Mouse (Mus musculus) 416B (cell line): ENCODE measurements around the gene Fam13a.

Experiments
- DNase-seq: peaks from one replicate; pipeline ENCODE4 v3.0.0; 2011; ENCODE audit warnings: low read depth

Gene Fam13a

DNA sequence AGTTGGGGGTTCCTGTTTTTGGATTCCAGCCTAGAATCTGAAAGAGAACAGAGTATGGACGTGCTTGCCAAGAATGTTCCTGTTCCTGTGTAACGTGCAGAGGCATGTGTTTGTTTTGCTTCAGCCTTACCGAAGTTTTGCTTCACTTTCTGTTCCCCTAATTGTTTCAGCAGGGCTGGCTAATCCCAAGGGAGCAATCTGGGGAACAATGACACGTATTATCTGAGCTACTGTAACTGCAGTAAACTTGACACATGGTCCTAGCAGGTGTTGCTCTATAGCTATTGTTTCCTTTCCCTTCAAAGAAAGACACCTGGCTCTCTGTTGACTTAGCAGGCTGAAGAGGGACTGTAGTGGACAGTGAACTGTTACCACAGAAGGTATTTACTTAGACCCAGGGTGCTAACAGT is 25.3 kb downstream of the Fam13a start:
- DNase-seq = no peak

DNA sequence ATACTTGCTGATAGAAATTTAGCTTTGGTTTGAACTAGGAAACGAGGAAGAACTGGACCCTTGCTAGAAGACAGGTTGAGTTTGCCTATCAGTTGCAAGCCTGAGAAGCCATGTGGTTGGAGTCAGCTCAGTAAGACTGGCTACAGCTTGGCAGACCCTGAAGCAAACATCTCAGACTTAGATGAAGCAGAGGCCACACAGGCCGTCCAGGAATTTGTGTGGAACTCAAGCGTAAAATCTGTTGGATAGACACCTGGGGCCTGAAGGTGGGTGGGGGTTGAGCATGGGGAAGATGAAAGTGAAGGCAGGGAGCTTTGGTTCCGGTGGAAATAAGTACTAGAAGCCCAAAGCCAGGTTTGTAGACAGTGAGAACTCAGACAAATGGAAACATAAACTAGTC is 25.8 kb downstream of the Fam13a start:
- DNase-seq = no peak

DNA sequence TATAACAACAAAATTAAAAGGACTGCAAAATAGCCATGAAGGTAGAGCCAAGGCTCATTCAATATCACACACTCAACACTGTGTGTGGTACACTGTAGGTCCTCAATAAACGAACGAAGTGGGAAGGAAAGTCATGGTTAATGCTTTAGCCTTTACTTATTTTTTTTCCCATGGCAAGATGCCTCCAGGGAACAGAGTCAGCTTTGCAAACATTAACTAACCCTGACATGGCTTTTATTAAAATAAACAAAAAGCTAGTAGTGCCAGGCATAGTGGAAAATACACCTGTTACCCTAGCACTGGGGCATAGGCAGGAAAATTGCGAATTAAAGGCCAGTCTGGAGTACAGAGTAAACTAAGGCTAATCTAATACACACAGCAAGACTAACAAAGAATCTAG is 35.2 kb downstream of the Fam13a start:
- DNase-seq = no peak

DNA sequence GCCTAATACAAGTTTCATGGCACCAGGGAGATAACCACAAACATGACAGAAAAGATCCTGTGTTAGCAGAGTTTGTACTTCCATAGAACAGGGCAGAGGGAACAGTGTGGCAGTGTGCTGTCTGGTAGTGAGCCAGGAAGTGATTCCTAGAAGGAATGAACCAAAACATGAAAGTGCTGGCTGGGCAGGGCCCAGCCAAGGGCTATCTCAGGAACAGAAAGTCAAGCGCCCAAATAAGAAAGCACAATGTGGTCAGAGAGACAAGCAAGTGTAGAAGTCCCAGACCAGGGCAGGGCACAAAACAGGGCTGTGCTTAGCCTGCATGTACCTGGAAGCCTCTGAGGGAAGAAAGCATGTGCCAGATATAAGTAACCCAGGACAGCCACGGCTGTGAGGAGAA is 35.6 kb downstream of the Fam13a start:
- DNase-seq = no peak

DNA sequence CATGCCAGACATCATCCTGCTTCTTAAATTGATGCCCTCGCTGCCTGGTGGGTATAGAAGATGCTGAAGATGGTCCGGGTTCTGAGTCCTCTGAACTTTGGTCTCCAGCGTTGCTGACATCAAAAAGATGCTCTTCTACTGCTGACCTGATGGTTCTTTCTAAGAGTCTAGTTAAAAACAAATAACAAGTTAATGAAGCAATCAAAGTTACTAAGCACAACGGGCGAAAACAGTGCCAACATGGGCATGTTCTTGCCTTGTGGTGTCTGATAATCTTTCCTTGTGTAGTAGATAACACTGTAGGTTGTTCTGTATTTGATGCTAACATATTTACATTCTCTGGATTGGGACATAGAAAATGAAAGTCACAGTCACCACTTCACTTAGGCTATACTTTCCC is 37.2 kb downstream of the Fam13a start:
- DNase-seq = no peak

DNA sequence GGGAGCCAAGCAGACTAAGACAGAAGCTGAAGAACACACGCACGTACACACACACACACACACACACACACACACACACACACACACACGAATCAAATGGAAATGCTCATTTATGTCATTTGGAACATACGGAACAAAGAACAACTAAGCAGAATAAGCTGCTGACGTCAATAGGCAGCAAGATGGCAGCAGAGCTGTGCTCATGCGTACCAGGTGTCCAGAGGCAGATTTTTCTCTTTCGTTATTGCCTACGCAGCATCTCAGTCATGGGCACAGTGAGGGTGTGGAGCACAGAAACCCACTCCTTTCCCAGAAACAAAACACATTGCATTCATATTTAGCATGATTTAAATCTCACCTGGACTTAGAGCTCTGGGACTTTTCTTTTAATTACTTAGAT is 39.2 kb downstream of the Fam13a start:
- no peak for DNase-seq

DNA sequence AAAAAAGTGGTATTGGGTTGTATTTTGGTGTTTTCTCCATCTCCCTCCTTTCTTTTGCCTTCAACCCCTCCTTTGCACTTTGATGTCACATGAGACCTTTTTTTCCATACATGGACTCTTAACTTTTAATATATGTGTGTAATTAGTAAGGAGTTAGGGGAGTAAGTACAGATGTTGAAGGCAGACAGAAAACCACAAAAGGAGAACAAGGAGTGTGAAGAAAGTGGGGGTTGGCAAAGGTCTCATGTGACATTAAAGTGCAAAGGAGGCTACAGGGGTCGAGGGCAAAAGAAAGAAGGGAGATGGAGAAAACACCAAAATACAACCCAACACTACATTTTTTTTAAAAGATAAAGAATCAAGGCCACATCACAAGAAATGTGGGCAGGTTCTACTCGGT is 49.1 kb downstream of the Fam13a start:
- DNase-seq = no peak

DNA sequence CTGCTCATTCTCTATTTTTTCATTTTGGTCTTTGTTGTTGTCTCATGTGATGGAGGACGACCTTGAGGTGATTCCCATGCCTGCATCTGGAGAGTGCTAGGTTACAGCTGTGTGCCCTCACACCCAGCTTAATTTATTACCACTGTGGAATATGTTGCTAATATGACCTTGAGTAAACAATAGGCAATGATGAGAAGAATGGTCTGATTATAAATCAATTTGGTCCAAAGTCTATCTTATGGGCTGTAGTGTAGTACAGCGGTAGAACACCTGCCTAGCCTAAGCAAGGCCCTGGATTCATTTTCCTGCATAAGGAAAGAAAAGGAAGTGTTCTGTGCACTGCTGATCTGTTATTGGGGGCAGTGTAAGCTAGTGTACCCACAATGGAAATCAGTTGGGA is 49.9 kb downstream of the Fam13a start:
- no peak for DNase-seq

DNA sequence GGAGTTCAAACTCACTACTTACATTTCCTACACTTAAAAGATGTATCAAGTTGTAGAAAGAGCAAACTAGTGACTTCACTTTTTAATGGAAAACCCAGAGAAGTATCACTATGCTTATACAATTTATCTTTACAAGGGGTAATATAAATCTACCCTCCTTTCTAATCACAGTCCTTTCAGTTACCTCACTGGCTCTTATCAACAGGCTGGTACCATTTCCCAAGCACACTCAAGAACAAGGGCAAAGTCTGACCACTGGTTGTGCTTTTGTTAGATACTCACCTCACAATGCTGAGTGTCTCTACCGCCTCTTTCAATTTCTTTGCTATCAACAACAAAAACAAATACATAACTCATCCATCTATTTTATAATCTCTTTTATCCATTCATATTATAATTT is 51.5 kb downstream of the Fam13a start:
- no peak for DNase-seq

DNA sequence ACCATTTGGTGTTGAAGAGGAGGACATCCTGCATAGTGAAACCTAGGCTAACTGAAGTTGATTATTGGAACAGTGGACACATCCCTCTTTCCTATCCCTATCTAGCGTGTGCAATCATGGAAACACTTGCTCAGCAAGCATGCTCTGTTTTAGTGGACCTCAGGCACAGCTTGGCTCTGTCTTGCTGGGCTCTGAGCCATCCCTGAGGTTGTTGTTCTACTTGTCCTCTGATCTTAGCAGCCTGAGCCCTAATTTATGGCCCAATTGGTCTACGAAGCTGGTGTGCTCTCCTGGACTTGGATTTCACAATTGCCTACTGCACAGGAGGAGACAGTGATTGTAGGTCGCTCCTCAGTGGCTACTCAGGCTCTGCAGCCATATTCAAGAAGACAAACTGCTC is 56.1 kb downstream of the Fam13a start:
- no peak for DNase-seq

DNA sequence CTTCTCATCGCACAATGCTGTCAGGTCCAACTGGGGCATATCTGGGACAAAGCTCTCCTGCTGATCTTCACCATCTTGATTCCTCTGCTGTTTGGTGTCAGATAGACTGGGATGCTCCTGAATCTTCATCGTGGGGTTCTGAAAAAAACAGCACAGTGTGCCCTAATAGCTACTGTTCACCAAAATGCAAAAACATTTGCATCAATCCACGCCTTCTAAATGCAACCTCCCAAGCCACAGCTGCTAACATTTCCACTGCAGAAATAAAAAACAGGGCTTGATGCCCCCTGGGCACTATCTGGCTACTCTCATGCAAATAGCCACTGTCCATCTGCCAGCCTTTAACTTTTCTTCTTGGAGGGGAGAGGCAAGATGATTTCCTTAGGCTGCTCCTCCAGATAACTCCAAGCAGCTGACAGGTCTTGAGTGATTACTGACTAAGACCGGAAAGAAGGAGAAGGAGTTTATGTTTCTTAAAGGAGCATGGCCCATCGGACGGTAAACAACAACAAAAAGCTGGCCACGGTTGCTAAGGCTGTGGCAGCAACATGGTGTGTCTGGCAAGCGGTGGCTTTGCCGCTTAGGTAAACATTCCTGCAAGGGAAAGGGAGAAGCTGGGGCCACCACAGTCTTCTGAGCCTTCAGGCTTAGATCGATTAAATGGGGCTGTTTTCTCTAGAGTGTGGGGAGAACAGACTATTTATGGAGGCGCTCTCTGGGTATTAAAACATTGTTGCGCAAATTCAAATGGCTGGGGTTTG is 59.1 kb downstream of the Fam13a start:
- DNase-seq = no peak

DNA sequence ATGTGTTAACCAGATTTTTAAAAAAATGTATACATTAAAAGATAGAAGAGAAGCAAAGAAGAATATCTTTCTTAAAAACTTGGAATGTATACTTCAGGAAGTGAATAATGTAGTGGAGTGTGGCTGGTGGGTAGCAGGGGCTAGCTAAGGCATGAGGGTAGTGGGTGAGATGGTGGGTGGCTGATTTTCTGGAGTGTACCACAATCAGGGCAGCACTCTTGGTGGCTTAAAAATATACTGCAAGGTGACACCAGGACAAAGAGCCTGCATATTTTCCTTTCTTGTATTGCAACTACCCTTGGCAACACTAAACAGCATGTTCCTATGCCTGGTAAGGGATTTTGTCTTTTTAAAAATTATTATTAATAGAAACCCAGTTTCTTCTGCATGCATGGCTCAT is 59.8 kb downstream of the Fam13a start:
- no peak for DNase-seq

DNA sequence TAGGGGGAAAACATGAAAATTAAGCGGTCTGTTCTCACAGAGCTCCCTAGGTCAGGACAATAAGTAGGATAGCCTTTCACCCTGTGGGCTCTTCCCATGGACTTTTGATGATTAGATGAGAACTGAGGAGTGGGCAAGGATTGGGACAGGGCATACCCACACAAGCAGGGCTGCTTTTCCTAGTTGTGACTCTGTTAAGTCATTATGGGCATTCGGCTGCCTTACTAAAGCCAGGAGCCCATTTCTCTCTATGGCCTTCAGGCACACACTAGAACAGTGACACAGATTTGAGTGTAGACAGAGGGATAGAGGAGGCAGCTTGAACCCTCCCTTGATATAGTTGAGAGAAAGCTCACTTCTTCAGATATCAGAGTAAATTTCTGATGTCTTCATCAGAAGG is 60.3 kb downstream of the Fam13a start:
- DNase-seq = no peak

DNA sequence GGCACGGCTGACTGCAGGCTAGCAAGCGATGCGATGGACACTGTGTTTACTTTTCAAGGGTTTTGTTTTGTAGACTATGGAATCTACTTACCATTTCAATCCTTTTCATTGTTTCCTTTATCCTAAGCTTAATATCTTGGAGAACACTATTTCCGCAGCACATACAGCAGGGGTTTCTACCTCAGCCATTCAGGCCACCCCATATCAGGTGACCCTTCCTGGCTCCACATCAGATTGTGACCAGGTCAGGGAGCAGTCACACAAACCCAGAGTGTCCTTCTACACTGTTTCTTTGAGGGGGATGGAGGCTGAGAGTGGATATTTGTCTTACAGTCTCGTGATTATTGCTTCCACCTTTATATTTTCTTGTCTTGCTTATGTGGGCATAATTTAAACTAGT is 61.7 kb downstream of the Fam13a start:
- DNase-seq = no peak

DNA sequence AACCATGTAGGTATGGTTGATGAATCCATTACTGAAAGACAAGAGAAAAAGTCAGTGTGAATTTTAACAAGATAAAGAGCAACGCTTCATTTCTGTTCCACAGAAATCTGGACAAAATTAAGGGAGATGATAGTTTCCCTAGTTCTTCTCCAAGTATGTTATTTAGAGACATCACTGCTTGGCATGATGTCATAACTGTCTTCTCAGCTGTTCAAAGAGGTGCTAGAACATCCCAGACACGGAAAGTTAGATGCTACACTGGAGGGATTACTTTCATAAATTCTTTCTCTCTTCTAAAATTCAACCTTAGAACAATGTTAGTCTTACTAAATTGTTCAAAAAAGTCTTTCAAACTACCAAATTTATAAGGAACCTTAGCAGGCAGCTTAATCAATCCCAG is 63.8 kb downstream of the Fam13a start:
- no peak for DNase-seq

DNA sequence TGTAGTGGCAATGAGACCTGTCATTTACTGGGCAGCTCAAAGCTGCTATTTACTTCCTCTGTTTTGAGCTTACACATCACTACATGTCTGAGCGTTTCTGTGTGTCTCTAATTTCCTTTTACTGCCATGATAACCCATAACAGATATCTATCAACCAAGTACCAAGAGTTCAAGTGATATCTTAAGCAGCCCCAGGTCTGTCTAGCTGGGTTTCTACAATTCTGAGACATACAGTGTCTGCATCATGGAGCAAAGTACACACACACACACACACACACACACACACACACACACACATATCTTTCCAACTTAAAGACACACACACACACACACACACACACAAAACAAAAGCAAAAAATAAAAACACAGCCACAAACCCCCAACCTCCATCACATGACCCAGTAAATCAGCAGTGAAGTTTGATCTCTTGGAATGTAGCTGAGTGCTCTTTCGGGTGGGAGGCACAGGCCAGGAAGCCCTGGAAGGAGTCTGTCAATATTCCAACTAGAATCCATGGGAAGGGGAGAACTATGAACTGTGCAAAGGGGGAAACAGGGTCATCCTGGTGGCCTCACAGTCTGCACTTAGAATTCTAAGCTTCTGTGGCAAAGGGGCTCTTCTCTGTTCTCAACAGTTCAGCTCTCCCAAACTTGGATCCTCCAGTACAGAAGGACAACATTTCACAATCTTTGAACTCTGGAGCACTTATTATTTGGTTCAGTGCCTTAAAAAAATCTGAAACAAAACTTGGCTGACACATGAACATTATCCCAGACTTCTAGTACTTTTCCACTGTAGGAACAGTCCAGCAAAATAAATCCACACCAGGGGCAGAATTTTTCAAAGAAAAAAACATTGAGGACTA is 73.0 kb downstream of the Fam13a start:
- DNase-seq = no peak

DNA sequence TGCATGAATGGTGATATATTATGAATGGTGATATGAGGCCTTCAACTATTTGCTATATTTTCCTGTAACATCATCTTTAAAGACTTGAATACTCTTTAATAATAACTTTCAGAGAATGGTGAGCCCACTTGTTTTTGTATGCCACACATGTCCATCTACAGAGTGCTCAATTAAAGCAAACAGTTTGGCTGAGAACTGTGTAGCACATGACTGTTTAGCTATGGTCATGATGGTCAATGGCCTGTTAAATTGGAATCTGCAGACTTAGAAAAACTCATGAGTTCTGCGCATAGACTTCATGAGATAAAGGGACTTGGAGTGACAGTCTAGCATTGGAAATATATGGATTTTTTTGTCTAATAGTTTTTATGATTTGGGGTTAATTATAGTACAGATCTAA is 73.9 kb downstream of the Fam13a start:
- DNase-seq = no peak

DNA sequence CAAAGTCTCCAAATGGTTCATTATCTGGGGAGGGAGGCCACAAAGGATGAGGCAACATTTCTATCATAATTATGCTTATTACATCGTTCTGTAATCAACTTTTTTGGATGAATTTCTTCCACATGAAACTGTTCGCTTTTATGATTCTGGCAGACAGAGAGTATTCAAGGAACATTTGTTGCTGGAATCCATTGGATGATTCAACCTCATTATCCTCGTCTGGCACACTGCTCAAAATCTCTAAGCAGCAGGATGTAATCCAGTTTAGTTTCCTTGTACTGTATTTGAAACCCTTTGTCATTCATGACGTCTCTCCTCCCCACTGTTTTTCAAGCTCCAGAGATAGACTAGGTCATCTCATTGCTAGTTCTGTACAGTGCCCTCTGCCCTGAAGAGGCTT is 77.5 kb downstream of the Fam13a start:
- DNase-seq = no peak

DNA sequence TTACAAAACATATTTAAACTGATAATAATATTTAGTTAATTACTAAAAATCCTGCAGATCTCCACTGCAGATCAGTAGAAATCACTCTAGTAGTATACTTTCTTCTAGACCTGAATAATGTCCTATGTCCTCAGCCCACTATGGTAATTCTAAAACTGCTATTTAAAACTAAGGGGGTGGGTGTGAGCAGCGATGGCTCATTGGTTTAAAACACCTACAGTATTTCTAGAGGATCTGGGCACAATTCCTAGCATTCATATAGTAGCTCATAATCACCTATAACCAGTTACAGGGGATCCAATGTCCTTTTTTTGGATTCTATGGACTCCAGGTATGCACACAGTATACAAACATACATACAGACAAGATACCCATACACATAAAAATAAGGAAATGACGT is 78.1 kb downstream of the Fam13a start:
- DNase-seq = no peak

DNA sequence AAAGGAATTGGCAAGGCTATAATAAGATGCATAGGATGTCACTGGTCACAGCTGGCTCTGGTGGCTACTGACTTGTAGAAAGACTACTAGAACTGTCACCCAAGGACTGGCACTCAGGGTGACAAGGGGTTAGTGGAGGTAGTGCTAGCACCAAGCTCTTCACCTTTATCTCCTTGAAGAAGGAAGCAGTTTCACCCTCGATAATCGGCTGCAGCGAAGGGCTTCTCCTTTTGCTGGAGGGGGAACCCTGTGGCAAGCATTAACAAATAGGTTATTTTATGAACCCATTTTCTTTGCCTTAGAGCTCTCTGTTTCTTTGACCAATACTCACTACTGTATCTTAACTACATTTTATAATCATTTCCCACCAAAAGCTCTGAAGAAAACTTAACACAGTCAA is 80.4 kb downstream of the Fam13a start:
- no peak for DNase-seq

DNA sequence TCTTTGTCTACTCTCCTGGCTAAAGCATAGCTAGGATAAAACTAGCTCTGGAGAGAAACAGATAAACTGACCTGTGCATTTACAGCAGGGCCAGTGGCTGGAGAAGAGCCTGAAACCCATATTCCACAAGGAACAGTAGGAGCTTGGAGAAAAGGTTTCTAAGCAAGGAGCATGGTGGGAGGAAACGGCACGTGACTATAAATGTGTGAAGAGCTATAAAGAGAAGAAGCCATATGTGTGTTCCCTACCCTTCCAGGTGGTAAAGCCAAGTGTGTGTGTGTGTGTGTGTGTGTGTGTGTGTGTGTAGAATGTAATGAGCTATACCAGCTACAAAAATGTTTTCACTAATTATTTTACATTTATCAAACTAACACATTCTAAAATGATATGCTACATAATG is 82.1 kb downstream of the Fam13a start:
- DNase-seq = no peak

DNA sequence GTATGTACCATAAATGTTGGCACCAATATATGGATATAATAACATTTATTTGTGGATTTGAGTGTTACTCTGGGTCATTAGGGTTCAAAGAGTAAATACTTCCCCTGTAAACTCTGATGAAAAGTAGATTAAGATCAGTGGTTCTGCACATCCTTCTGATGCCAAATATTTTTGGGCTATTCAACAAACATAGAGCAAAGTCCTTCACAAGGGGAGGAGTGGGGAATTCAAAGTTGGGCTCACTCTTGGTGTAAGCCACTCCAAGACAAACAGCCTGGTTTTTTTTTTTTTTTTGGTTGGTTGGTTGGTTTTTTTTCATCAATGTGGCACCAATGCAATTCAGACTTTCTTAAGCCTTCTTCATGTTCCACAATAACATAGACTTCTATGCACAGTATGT is 86.6 kb downstream of the Fam13a start:
- no peak for DNase-seq

DNA sequence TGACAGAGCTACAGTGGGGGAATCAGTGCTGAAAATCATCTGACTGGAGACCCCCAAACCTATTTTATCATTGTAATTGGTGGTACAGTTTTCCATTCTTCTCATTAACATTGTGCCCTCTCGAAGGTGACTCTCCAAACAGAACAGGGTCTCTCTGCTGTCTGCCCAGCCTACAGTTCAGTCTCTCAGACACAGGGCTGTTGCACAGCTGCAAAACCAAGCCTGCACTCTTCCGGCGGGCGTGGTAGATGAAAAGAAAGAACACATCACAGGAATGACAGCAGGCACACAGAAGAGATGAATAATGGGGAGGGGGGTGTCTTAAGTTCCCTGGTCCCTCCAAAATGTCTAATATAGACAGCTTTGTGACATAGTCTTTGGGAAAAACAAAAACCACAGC is 90.2 kb downstream of the Fam13a start:
- DNase-seq = no peak
